Mouse (Mus musculus): Measurements from ENCODE around the gene L3hypdh.
A peak's percentile ranks its signal among the peaks of the same experiment; 100 is the strongest.

L3hypdh gene

GRCm38 (mm10) chr12:72085329-72086165, at the start of gene L3hypdh, which contains the start of gene Jkamp:
L3hypdh (minus strand) TSS chr12:72085439.
Jkamp (plus strand) TSS chr12:72085589.
- DNase-seq (ENCODE audit: low read depth in 2 of 2, low spot score in 2 of 2), result peak; percentile 98 to 99

- no peak for DNase-seq (ENCODE audit: low read depth in 2 of 2, low spot score in 2 of 2)
Observed at GRCm38 (mm10) chr12:72129203-72129602, 44.0 kb upstream of the L3hypdh start.

GRCm38 (mm10) chr12:72115686-72116345, 30.6 kb upstream of the L3hypdh start:
- no peak for DNase-seq (ENCODE audit: low read depth in 2 of 2, low spot score in 2 of 2)

GRCm38 (mm10) chr12:72115126-72115525, 29.9 kb upstream of the L3hypdh start:
- no peak for DNase-seq (ENCODE audit: low read depth in 2 of 2, low spot score in 2 of 2)

GRCm38 (mm10) chr12:72104525-72105281, 19.5 kb upstream of the L3hypdh start:
- DNase-seq (ENCODE audit: low read depth in 2 of 2, low spot score in 2 of 2), result peak; percentile 6 to 37

- DNase-seq (ENCODE audit: low read depth in 2 of 2, low spot score in 2 of 2), result no peak
Observed at GRCm38 (mm10) chr12:72104027-72104426, 18.8 kb upstream of the L3hypdh start.

GRCm38 (mm10) chr12:72102776-72103175, 17.5 kb upstream of the L3hypdh start:
- no peak for DNase-seq (ENCODE audit: low read depth in 2 of 2, low spot score in 2 of 2)

- no peak for DNase-seq (ENCODE audit: low read depth in 2 of 2, low spot score in 2 of 2)
Observed at GRCm38 (mm10) chr12:72096966-72097365, 11.7 kb upstream of the L3hypdh start.

GRCm38 (mm10) chr12:72089802-72090201, 4.6 kb upstream of the L3hypdh start:
- no peak for DNase-seq (ENCODE audit: low read depth in 2 of 2, low spot score in 2 of 2)

- peak in 1 of 2 experiments; percentile 13 for DNase-seq (ENCODE audit: low read depth in 2 of 2, low spot score in 2 of 2)
Observed at GRCm38 (mm10) chr12:72086166-72086825, 1.1 kb upstream of the L3hypdh start.

- no peak for DNase-seq (ENCODE audit: low read depth in 2 of 2, low spot score in 2 of 2)
Observed at GRCm38 (mm10) chr12:72085024-72085328, 263 bp downstream of the L3hypdh start.

- DNase-seq (ENCODE audit: low read depth in 2 of 2, low spot score in 2 of 2), result no peak
Observed at GRCm38 (mm10) chr12:72084261-72085023, 797 bp downstream of the L3hypdh start.

GRCm38 (mm10) chr12:72083265-72083664, 2.0 kb downstream of the L3hypdh start:
- no peak for DNase-seq (ENCODE audit: low read depth in 2 of 2, low spot score in 2 of 2)

GRCm38 (mm10) chr12:72082370-72082769, 2.9 kb downstream of the L3hypdh start:
- DNase-seq (ENCODE audit: low read depth in 2 of 2, low spot score in 2 of 2), result no peak

GRCm38 (mm10) chr12:72081961-72082360, 3.3 kb downstream of the L3hypdh start:
- no peak for DNase-seq (ENCODE audit: low read depth in 2 of 2, low spot score in 2 of 2)

GRCm38 (mm10) chr12:72078248-72078647, 7.0 kb downstream of the L3hypdh start:
- DNase-seq (ENCODE audit: low read depth in 2 of 2, low spot score in 2 of 2), result no peak

GRCm38 (mm10) chr12:72070327-72071269, 14.6 kb downstream of the L3hypdh start, which contains the start of gene Gpr135:
Gpr135 (minus strand) TSS chr12:72071125.
- peak; percentile 53 to 67 for DNase-seq (ENCODE audit: low read depth in 2 of 2, low spot score in 2 of 2)

GRCm38 (mm10) chr12:72069626-72070326, 15.5 kb downstream of the L3hypdh start:
- no peak for DNase-seq (ENCODE audit: low read depth in 2 of 2, low spot score in 2 of 2)

- no peak for DNase-seq (ENCODE audit: low read depth in 2 of 2, low spot score in 2 of 2)
Observed at GRCm38 (mm10) chr12:72057780-72058179, 27.5 kb downstream of the L3hypdh start.

Data from CD8-positive naive resting alpha-beta T cell, adult 2 months (primary cell).